Mouse (Mus musculus) megakaryocyte progenitor cell, adult 5-6 weeks (primary cell): Measurements from ENCODE around the gene Zbtb4. TPM values are rescaled to one million over a fixed set of nuclear protein-coding genes. Genes with fewer than 3 reads are reported as not detected.

Source experiments
- ATAC-seq: replicated peaks from 2 replicates; pipeline ENCODE4 v1.8.0; 2016; ENCODE audit warnings: mild to moderate bottlenecking, moderate TSS enrichment, inconsistent platforms; ENCODE audit not compliant: poor library complexity
- total RNA-seq, 2 experiments: library from RNA; stranded (forward) in 1 of 2; stranded (reverse) in 1 of 2; fragments of 157-497, 149-512 nt in 1 of 2; fragments of 200-1000 nt in 1 of 2; gene quantifications; 2 replicates each; pipeline versions ENCODE4 v1.2.3 to v1.2.4; 2015 to 2017

Zbtb4 gene
- total RNA-seq, 2 experiments from 2014 or later = 0.54 to 1.5 TPM

- no peak for ATAC-seq
Observed at GRCm38 (mm10) chr11:69799394-69800137, 33.9 kb downstream of the Zbtb4 start.

- ATAC-seq = no peak
Observed at GRCm38 (mm10) chr11:69800138-69800391, 34.4 kb downstream of the Zbtb4 start.

GRCm38 (mm10) chr11:69800392-69801197 lies 34.9 kb downstream of the Zbtb4 start:
- ATAC-seq = no peak

DNA sequence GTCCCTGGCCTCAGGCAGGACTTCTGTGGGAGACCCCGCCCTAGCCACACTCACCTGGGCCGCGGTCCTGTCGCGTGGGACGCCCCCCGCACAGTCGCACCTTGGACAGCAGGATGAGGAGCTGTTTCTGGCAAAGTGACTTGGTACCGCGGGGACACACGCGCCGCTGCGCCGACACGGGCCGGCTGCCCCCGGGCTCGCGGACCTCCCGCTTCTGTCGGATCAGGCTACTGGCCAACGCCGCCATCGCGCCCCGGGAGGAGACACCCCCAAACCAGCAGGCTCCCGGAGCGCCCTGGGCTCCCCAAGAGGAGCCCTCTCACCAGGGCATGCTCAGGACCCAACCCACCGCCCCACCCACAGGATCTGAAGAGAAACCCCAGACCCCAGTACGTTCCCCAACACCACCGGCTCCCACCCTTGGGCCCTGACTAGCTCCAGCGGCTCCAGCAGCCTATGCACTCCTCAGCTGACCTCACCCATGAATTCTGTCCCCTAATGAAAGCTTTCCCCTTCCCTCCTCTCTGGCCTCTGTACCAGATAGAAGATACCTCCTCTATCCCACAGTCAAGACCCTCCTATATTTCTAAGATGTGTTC lies 35.8 kb downstream of the Zbtb4 start, which contains the start of gene Fgf11:
Fgf11 (minus strand) TSS at position 479 of the 599 bp plus-strand sequence.
- no peak for ATAC-seq

DNA sequence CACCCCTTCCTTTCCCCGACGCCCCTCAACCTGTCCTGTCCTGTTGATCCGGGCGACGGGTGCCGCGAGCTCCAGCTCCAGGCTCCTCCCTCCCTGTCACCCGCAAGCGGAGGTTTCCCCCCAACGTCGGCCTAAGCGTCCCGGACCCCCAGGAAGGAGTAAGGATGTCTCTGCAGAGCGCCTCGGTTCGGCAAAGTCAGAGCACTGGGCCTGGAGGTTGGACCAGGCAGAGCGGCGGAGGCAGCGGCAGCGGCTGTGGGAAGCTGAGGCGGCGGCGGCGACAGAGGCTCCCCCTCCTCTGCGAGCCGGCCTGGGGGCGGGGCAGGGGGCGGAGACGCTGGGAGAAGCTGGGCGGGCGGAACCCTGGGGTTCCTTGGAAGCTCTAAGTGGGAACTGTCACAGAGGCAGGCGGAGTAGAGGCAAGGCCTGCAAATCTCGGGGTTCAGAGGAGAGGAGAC lies 37.0 kb downstream of the Zbtb4 start:
- ATAC-seq = peak; percentile 56

- ATAC-seq = no peak
Observed at GRCm38 (mm10) chr11:69803328-69803727, 37.6 kb downstream of the Zbtb4 start.

DNA sequence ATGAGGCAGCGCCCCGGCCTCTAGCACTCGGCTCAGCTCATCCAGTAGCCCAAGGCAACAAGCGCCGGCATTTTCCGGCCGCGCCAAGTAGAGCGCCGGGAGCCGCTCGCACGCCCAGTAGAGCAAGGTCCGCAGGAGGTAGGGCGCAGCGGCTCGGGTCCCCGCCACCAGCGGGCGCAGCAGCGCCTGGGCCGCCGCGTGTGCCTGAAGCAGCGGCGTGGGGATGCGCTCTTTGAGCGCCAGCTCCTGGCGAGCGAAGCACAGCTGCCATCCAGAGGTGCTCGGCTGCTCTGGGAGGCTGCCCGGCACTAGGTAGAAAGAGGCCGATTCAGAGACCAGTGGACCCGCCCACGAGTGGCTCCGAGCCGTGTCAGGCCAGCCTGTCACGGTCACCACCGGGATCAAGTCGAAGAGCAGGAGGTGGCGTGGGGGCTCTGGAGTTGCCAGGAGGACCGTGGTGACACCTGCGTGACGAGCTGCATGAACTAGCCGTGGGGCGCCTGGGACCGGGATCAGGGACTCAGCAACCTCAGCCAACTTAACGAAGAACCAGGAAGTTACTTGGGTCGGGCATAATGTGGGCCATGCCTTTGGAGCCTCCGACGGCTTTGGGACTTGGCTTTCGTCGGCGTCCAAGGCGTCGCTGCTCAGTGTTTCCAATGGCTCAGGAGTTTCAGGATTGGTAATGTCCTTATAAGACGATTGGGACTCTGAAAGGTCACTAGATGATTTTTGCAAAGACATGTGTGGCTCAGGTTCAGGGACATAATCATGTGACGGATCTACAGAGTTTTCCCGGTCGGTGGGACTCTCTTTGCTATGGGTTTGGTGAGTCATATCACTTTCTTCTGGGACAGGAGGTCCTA lies 38.3 kb downstream of the Zbtb4 start:
- peak; percentile 79 for ATAC-seq

- no peak for ATAC-seq
Observed at GRCm38 (mm10) chr11:69804652-69804940, 38.9 kb downstream of the Zbtb4 start.

GRCm38 (mm10) chr11:69804972-69805909 lies 39.5 kb downstream of the Zbtb4 start, which contains the start of gene Tmem102:
Tmem102 (minus strand) TSS chr11:69805624.
- ATAC-seq = no peak

GRCm38 (mm10) chr11:69806378-69806777 lies 40.7 kb downstream of the Zbtb4 start:
- ATAC-seq = no peak

DNA sequence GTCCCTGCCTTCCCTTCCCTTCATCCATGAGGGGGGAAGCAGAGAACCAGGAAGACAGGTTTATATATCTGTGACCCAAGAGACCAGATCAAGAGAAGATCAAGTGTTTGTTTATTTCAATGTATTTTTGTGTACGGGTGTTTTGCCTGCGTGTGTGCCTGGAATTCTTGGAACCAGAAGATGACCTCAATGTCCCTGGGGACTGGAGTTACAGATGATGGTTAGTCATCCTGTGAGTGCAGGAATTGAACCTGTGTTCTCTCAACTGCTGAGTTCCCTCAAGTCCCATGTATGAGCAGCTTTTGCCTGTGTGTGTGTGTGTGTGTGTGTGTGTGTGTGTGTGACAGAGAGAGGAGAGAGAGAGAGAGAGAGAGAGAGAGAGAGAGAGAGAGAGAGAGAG lies 41.9 kb downstream of the Zbtb4 start:
- no peak for ATAC-seq

DNA sequence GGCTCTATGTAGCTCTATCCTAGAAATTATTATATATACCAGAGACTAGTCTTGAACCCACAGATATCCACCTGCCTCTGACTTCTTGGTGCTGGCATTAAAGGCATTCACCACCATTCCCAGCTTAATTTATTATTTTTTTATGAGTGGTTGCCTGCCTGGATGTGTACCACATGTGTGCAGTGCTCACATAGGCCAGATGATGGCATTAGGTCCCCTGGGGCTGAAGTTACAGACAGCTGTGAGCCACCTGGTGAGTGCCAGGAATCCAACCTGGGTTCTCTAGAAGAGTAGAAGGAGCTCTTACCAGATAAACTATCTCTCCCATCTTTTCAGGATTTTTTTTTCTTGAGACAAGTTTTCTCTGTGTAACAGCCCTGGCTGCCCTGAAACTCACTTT lies 44.6 kb downstream of the Zbtb4 start:
- no peak for ATAC-seq

DNA sequence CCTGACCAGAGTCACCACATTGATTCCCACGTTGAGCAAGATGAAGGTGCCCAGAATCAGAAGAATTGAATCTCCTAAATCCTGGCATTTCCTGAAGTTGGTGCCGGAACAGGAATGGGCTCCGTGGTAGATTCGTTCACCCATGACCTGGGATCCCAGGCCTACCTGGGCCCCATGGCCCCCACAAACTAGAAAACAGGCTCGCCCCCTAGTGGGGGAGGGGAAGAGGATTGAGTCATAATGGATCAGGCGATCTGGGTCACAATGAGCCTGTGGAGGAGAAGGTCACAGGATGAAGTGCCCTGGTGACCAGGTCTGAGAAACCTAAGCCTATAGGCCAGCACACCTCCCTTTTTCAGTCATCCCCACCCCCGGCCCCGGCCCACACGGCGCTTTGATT lies 49.4 kb downstream of the Zbtb4 start, which contains the start of gene Gm39566:
Gm39566 (minus strand) TSS at position 144 of the 400 bp plus-strand sequence.
- ATAC-seq = no peak

- no peak for ATAC-seq
Observed at GRCm38 (mm10) chr11:69816520-69816919, 50.8 kb downstream of the Zbtb4 start.

- no peak for ATAC-seq
Observed at GRCm38 (mm10) chr11:69818365-69818764, 52.7 kb downstream of the Zbtb4 start, which contains the start of gene Spem2. Spem2 (minus strand) TSS chr11:69818465.

DNA sequence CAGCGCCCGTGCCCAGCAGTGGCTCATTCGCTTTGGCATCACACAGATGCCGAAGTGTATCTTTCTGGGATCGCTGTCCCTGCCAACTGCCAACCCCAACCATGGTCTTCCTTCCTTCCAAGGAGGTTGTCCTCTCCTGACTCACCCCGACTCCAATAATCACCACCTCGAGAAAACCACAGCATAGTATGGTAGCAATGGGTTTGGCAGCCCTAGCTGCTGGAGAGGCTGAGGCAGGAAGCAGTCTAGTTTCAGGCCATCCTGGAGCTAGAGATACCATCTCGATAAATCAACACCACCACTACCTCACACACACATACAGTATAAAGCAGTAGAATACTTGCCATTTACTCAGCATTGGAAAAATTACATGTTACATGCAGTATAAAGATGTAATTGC lies 53.2 kb downstream of the Zbtb4 start:
- ATAC-seq = no peak

DNA sequence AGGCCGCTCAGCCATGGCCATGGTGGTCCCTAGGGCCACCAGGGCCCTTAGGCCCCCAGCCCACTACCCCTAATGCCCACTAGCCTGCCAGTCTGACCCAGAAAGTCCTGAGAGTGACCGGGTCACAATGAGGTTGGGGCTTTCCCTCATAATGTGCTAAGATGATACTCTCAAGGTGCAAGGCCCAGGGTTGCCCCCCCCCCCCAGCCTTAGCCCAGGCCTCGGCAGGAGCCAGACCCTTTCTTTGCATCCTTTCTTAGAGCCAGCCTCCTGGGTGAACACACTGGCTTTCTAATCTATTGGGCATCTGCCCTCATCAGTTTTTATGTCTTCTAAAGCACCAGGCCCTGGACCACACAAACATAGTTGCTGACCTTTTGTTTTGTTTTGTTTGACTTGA lies 56.4 kb downstream of the Zbtb4 start, which contains the start of gene Spem1:
Spem1 (minus strand) TSS at position 101 of the 400 bp plus-strand sequence.
- ATAC-seq = no peak

GRCm38 (mm10) chr11:69823456-69823855 lies 57.7 kb downstream of the Zbtb4 start:
- ATAC-seq = no peak

DNA sequence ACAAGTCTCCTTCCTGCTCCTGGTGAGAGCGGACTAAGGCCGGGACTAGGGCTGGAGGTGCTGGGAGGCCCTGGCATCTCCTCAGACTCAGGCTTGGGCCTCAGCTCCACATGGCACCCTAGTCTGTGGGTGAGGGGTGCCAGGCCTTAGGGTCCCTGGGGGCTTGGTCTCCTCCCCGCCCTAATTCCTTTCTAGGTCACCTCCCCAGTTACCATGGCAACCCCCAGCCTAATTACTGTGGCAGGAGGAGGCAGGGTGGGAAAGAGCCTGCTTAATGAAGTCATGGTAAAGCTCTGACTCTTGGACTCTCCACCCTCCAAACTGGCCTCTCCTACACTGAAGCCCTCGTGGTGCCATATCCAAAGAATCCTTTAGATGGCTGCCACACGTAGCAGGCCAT lies 63.1 kb downstream of the Zbtb4 start:
- no peak for ATAC-seq

- ATAC-seq = no peak
Observed at GRCm38 (mm10) chr11:69833554-69833953, 67.8 kb downstream of the Zbtb4 start.
